Mouse (Mus musculus) CD8-positive naive resting alpha-beta T cell, adult 57 days (primary cell): ENCODE data around the gene Ces4a. TPM values are rescaled to one million over a fixed set of nuclear protein-coding genes. Genes with fewer than 3 reads are reported as not detected.

Source experiments
- total RNA-seq: library from RNA; stranded (reverse); gene quantifications from one replicate; pipeline ENCODE4 v1.2.4, GENCODE M21; 2023

Gene Ces4a
- total RNA-seq: not detected

DNA sequence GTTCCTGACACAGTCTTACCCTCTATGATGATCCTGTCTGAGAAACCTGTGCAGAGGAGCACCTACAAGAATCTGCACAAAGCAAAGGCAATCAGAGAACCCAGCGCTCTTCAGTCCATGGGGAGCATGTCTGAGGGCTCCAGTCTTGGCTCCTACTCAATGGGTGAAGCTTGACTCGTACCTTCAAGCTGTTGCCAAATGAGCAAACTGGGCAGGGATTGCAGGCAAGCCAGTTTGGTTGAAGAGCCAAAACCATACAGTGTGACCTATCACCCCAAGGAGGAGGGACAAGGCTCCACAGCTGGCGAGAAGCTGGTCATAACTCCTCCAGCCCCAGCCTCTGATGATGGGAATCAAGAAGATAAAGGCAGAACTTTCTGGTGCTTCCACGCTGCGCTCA is at the start of gene Ces4a:
TSS of gene Ces4a (plus strand) at position 292 of the 400 bp plus-strand sequence.

GRCm38 (mm10) chr8:105083449-105084050 is 48.0 kb upstream of the Ces4a start, which contains the start of gene Ces3b:
Ces3b (plus strand) TSS chr8:105083753.

GRCm38 (mm10) chr8:105170381-105171115 is 38.9 kb downstream of the Ces4a start, which contains the start of gene Cbfb:
Cbfb (plus strand) TSS chr8:105170674.

Other genes starting within 250 kb of the Ces4a start
- gene Ces2e, start 205.5 kb upstream of the Ces4a start, total RNA-seq: not detected
- not detected for gene Ces2f, start 184.4 kb upstream of the Ces4a start, total RNA-seq
- gene Ces2g, start 170.1 kb upstream of the Ces4a start, total RNA-seq: 0.18 TPM
- gene Ces2h, start 130.9 kb upstream of the Ces4a start, total RNA-seq: not detected
- gene Ces3a, start 83.2 kb upstream of the Ces4a start, total RNA-seq: not detected
- not detected for gene Ces3b, start 48.0 kb upstream of the Ces4a start, total RNA-seq
- 104 TPM for gene Cbfb, start 38.9 kb downstream of the Ces4a start, total RNA-seq
- gene D230025D16Rik, start 93.3 kb downstream of the Ces4a start, total RNA-seq: 20.9 TPM
- 4.5 TPM for gene B3gnt9, start 123.4 kb downstream of the Ces4a start, total RNA-seq
- gene Tradd, start 132.8 kb downstream of the Ces4a start, total RNA-seq: 22.6 TPM
- 10.5 TPM for gene Fbxl8, start 132.8 kb downstream of the Ces4a start, total RNA-seq
- gene Hsf4, start 138.0 kb downstream of the Ces4a start, total RNA-seq: 0.73 TPM
- not detected for gene Nol3, start 144.3 kb downstream of the Ces4a start, total RNA-seq
- gene 4931428F04Rik, start 158.1 kb downstream of the Ces4a start, total RNA-seq: 3.2 TPM
- gene Exoc3l, start 164.3 kb downstream of the Ces4a start, total RNA-seq: 1.4 TPM
- 87.5 TPM for gene E2f4, start 165.9 kb downstream of the Ces4a start, total RNA-seq
- gene Elmo3, start 173.8 kb downstream of the Ces4a start, total RNA-seq: 4.2 TPM
- gene Lrrc29, start 194.5 kb downstream of the Ces4a start, total RNA-seq: 8.7 TPM
- gene Tmem208, start 194.6 kb downstream of the Ces4a start, total RNA-seq: 30.2 TPM
- gene Fhod1, start 216.2 kb downstream of the Ces4a start, total RNA-seq: 26.7 TPM
- gene Slc9a5, start 217.0 kb downstream of the Ces4a start, total RNA-seq: 1.3 TPM
- not detected for gene Plekhg4, start 241.5 kb downstream of the Ces4a start, total RNA-seq